Mouse (Mus musculus) heart, postnatal 0 days (tissue): ENCODE data around the gene Lin54.

Experiments used
- CTCF ChIP-seq: IDR thresholded peaks from 2 replicates; pipeline ENCODE4 v1.5.1; 2016; ENCODE audit warnings: antibody characterized with exemption, control low read depth, low read depth
- EP300 ChIP-seq: IDR thresholded peaks from 2 replicates; pipeline ENCODE4 v1.6.1; 2016; ENCODE audit warnings: antibody characterized with exemption, low read depth

DNA sequence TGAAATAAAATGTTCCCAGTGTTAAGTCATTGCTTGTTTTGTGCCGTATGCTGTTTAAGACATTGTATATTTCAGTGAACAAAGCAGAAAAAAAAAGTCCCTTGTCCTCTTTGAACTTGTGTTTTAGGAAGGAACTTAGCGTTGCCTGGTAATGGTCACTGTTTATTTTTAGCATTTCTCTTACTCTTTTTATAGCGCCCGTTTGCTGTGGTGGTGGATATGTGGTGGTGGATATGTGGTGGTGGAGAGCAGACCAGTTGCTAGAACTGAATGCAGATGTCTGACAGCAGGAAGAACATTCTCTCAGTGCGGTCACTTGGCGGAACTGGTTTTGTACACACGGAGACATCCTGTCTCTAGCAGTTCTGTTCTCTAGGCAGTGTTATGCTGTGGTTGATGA, 25.7 kb upstream of the Lin54 start:
- TF ChIP-seq CTCF (no peak; the same call in 1 of the 2 replicates), EP300 (no peak)
